Mouse (Mus musculus) monocyte, adult 5-6 weeks (primary cell): ENCODE data around the gene Spcs3. TPM values are rescaled to one million over a fixed set of nuclear protein-coding genes. Genes with fewer than 3 reads are reported as not detected.
A peak's percentile ranks its signal among the peaks of the same experiment; 100 is the strongest.

ENCODE experiments used
- ATAC-seq: fragments of 153-309, 156-312 bp; replicated peaks from 2 replicates; pipeline ENCODE4 v1.8.0; 2017; ENCODE audit warnings: mild to moderate bottlenecking; ENCODE audit not compliant: low TSS enrichment, insufficient number of reproducible peaks, severe bottlenecking, poor library complexity, low FRiP score
- total RNA-seq: library from RNA; stranded (forward); fragments of 200-1000, 200-491, 200-594 nt; gene quantifications from 3 replicates; pipeline ENCODE4 v1.2.3, GENCODE M21; 2017

Spcs3 gene
- total RNA-seq, 1 experiment from 2014 or later, result 97.7 TPM

DNA sequence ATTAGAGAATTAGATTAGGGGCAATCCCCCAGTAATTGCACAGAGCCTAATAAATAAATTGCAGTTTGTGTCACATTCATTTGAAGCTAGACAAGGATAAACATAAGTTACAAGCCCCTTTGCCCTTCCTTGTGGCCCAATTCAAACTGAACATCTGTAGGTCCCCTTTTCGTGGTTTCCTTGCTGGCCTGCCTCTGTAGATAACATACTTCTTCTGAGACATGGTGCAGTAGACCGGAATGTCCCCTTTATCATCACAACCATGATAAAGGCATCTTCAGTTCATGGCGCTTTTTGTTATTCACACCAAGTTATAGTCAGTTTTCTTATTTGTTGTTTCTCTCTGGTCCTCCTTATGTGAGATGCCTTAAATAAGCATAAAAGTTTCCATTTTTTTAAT is 18.0 kb downstream of the Spcs3 start:
- ATAC-seq, result no peak

DNA sequence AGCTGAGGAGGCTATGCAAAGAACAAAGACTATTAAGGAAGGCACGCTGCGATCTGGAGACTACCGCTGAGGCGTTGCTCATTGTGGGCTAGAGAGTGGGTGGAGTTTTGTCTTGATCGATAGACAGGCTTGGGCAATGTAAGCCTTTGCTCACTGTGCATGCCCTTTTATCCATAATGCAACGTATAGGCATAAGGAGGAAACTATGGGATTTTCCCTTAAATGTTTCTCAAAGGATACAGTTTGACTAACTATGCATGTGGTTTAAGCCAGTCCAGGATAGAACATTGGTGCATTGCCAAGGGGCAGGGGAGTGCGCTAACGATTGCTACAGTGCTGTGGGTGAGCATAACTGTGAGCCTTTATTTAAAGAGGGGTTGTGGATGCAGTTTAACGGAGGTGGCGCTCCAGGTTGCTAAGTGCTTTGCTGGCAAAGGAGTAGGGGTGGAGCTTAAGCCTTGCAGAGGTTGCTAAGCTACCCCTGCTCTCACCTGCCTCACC is 20.5 kb downstream of the Spcs3 start:
- no peak for ATAC-seq

DNA sequence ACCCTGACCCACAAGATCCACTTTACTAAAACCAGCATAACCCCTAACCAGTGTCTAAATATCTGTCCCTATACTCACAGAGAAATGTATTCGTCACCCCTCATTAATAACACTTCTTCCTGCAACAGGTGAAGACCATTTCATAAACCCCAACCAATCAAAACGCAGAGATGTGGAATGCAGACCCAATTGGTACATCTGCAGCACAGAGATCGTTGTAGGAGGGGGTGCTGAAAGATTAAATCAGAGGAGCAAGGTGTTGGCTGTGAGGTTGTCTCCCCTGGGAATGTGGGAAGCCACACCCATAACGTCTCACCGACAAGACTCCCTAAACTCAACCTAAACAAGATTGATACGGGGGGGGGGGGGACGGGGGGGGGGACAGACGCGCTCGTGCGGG is 21.0 kb downstream of the Spcs3 start:
- no peak for ATAC-seq

DNA sequence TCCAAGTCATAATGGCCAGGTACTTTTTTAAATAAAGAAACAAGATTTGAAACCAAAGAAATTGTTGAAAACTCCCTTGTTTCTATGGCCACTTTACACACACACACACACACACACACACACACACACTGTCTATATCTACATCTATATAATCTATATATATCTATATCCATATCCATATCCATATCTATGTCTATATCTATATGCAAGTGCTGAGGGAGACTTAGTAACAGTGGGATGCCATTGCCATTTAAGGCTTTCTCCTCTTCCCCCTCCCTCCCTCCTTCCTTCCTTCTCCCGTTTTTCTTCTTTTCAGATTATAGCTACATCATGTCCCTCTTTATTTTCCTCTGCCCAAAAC is 21.7 kb downstream of the Spcs3 start:
- no peak for ATAC-seq

DNA sequence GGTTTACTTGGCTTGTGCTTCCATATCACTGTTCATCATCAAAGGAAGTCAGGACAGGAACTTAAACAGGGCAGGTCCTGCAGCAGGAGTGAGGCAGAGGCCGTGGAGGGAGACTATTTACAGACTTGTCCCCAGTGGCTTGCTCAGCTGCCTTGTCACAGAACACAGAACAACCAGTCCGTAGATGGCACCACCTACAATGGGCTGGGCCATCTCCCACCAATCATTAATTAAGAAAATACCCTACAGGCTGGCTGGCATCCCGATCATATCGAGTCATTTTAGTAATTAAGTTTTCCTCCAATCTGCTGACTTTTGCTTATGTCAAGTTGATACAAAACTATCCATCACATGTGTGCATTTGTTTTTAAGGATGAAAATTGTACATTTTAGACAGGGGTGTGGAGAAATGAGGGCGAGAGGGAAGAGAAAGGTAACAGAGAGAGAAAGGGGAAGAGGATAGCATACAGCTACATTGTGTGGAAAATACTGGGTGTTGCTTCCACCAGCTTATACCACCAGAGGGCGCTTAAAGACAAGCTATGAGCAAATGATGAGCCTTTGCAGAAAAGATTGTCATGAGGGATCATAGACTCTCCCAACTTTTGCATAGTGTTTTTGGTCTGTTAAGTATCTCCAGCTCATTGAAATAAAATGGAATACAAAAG is 22.2 kb downstream of the Spcs3 start:
- ATAC-seq, result peak; percentile 87

DNA sequence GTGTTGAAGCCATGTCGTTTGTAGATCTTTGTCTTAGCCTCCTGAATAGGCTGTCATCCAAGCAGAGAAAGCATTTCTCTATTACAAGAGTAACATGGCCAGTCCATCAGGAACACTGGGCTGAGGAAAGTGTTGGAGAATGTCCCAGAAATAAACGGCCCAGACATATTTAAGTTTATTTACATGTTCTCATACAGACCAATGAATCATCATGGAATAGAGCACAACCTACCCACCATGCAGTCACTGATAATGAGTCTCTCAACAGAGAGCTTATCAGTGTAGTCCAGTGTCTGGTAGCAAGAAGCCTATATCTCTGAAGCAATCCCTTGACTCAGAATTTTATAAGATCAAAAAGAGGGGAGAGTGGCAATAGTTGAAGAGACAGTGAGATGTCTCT is 24.7 kb downstream of the Spcs3 start:
- ATAC-seq, result no peak

DNA sequence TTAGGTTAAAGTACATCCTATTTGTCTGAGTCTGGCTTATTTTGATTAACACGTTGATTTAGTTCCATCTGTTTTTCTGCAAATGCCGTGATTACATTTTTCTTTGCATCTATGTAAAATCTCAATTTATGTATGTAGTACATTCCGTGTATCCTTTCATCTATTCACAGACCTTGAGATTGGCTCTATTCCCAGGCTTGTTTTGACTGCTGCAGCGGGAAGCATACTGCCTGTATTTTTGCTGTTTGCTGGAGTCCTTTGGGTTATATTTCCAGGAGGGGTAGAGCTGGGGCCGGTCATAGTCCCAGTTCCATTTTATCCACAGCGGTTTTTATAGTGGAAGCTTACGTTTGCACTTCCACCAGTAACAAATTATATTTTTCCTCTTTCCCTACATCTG is 26.7 kb downstream of the Spcs3 start:
- ATAC-seq, result no peak

DNA sequence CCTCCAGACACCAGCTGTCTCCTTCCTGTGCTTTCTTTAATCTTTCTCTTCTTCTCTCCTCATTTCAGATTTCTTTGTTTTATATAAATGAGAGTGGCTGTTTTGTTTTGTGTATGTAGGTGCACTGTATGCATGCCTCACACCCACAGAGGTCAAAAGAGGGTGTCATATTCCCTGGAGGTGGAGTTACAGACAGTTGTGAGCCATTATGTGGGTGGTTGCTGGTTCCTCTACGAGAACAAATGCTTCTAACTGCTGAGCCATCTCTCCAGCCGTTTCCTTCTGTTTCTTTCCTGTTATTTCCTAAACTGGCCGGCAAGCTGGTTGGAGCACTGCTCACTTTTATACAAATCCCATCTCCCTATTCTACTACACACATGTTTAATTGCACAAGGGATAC is 35.9 kb downstream of the Spcs3 start:
- no peak for ATAC-seq

DNA sequence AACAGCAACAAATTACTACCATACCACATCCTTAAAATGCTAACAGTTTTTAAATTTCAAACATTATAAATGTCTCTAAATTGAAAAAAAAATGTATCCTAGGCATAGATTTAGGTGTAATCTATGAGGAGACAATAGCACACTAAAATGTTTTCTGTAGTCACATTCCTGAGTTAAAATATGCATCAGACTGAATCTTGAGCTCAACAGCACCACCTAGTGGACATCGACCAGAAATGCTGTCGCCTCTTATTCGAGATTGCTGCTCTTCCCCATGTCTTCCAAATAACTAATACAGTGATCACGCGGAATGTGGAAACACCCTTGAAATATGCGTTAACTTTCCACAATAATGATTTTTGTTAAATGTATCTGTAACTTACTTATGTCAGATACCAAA is 36.7 kb downstream of the Spcs3 start:
- 0 out of 2 replicates have a peak, but pooled peaks have one; percentile 48 for ATAC-seq

DNA sequence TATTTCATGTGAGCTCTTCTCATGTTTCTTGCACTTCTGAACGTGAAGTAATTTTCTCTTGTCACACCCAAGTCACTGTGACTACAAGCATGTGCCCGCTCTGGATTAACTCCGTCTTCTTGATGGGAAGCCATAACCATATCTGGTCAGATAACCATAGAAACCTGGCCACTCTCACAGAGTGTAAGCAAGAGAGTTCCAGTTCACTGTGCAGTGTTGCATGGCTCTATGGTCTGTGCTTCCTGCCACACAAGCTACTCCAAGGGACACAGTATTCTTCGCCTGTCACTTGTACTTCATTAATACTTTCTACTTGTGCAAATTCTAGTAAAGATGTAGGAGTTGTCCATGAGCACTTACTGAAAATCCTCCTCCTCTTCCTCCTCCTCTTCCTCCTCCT is 37.9 kb downstream of the Spcs3 start:
- ATAC-seq, result no peak

DNA sequence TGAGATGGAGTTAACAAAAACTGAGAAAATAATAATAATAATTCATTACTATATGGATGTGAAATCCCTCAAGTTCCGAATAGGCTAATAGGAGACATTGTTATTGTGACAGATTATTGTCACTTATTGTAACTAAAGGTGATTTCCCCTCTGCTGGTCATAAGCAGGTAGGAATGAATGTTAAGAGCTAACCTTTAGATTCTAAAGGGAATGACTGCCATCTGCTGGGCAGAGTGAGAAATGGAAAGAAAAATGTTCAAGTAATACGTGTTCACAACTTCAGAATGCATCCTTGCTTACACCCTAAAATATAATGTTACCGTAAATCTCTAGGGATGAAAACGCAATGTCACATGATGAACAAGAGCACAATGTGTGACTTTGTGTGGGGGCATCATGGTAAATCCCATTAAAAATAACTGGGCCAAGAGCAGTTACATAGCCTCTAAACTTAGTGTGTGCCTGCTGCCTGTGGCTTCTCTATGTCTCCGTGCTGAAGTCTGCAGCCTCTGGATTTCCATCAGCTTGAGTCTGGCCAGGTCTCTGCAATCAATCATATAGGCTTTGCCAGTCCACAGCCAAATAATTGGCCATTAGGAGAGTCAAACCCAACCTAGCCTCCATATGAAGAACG is 38.6 kb downstream of the Spcs3 start:
- no peak for ATAC-seq

DNA sequence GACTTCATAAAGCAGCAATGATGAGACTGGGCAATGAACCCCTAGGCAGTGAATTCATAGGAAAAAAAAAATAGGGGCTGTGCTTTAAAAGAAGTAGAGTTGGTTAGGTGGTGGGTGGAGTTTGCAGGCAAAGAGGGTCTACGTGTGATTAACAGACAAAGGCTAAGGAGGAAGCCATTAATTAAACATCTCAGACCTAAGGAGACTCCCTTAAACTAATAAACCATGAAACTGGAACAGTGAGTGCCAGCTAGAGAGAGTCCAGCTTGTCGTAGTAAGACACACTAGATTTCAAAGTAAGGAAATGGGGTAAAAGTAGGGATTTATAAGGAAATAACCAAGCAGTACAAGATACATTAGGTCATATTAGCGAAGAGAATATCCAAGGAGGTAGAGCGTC is 41.4 kb downstream of the Spcs3 start:
- no peak for ATAC-seq

DNA sequence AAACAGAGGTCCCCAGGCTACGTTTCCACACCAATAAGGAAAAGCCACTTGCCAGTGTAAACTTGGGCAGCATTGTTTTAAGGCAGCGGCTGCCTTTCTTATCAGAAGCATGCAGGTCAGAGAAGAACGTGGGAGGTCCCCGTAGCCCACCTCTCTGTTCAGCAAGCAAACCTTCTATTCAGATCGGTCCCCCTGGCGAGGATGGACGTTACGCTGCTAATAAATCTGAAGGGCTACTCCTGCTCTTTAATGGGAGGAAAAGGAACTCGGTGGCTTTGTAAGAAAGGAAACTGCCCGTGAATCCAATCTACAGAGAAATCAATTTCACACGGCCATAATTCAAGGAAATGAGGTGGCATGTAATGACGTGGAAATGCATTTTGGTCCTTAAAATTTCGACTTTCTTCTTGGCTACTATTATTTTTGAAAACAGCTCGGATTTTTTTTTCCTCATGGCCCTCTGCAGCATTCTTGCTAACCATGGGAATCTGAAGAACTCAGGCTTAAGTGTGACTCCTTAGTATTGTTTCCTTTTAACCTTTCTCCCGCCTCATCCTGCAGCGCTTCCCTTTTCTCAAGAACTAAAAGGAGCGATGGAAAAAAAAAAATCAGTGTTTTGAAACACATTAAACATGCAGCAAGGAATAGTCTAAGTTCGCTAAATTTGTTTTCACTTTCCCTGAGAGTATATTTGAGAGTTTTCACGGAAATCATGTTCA is 43.1 kb downstream of the Spcs3 start:
- ATAC-seq, result no peak

Other genes starting within 250 kb of the Spcs3 start
- gene Asb5, start 418 bp downstream of the Spcs3 start, total RNA-seq, result 0.29 TPM in 1 of 3 replicates, not detected in the others
- 0.58 to 3.5 TPM in 2 of 3 replicates, not detected in the other for gene Spata4, start 70.8 kb upstream of the Spcs3 start, total RNA-seq